Mouse (Mus musculus): ENCODE measurements around the gene Ydjc. TPM values are rescaled to one million over a fixed set of nuclear protein-coding genes. Genes with fewer than 3 reads are reported as not detected.

Ydjc gene
- polyA plus RNA-seq (2017; shearing (Covaris generic)), result 10 to 100 TPM in 1 of 2 experiments, 1 to 10 TPM in 1; 9.6 to 14.8 TPM

DNA sequence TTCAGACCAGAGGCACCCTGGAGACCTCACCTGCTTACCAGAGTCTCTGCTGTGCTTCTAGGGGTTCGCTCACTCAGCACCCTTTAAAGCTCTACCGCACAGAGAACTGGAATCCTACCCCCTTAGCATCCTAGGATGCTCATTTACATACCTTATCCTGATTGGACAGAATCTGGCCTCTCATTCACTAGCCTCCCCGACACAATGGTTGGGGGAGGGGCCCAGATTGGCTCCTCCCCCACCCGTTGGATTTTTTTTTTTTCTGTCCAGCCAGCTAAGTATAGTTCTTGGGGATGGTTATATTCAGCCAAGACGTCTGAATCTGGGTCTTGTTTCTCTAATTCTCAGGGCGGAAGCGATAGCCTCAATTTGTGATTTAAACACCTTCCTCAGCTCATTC is at the start of gene Ydjc:
Gene Ydjc (plus strand): TSS at position 283 of the 400 bp plus-strand sequence.

DNA sequence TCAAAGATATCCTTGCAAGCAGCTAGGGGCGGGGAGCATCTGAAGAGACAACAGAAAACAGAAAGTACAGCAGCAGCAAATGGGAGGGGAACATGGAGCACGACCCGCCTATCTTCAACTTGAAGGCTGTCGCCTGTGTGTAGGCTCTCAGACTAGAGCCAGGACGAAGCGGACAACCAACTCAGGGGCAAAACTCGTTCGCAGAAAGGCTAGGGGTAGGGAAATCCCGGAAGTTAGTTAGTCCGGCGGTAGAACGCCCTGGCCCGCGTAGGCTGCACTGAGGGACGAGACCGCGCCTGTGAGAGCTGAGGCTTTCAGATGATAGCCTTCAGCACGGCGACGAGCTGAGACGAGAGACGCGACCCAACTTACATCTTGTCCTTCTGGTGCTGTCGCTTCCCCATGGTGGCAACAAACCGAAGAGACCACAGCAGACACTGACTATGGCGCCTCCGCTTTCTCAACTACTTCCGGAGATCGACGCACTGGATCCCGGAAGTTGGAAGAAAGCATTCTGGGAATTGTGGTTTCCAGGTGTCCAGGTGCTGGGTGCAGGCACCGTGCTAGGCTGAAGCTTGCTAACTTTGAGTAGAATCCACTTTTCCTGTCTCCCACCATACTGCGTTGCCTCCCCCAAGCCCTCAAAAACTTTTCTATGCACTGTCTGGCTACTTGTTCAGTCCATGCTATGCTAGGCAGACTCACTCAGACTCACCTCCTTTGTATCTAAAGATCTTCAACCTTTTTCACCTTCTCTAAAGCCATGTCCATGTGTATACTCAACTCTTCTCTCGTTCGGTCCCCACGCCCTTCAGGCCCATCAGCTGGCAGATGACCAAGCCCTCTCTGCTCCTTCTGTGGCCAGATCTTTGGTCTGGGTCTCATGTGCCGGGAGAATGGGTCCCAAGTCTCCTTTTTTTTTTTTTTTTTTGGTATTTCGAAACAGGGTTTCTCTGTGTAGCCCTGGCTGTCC is 33.4 kb upstream of the Ydjc start, which contains the start of gene Ppil2:
Gene Ppil2 (minus strand): TSS at position 487 of the 973 bp plus-strand sequence.

DNA sequence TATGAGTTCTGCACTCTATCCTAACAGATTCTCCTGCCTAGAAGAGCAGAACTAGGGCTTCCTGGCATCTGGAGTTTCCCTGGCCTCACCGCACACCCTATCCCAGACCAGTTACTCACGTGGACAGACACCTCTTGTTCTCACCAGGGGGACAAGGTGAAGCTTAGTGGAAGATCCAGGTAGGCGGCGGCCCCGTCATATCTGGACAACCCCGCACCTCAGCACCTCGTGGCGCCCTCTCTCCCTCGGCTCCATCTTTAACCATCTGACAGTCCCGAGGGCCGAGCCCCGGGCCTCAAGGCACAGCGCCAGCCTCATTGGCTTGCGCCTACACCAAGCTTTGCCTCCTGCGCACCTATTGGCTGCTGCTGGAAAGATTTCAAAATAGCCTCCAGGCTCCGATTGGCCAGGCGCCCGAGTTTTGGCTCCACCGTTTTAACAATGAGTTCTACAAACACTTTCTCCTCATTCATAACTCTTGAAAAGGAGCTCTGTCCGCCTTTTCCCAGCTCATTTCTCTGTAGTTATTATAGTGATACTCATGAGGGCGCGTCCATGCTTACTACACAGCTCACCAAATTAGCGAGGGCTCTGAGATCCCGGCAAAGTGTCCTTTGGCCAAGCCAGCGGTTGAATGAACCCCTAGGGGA is 19.4 kb upstream of the Ydjc start, which contains the start of gene 2610318N02Rik:
Gene 2610318N02Rik (minus strand): TSS at position 297 of the 650 bp plus-strand sequence.

DNA sequence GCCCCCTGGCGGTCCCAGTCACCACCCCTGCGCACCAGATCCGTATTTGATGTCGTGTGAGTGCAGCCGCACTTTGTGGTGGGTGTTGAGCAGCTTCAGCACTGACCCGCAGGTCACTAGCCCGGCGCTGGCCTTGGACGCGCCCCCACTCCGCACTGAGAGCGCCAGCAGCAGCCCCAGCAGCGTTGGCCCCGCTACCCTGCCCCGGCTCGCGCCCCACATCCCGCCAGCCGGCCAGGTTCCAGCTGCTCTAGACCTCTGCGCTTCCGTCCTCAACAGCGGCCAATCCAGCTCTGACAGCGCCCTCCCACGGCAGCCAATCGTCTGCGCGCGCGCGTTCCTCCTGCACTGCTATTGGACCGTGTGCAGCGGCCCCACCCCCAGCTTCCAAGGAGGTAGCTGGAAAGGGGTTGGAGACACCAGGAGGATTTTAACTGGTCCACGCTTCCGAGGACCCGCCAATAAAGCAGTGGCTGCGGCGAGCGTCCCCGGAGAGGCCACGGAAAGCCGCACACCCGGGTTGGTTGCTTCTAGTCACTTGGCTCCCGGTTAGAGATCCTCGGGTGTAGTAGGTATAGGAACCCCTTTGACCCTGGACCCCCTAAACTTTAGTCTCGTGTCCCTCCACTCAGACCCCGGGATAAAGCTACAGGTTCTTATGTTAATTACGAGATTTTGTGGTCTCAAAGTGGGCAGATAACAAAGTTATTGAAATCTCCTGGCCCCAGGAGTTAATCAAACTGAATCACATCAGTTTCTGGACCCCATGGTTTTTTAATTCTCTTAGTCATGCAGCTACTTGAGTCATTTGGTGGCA is 12.1 kb upstream of the Ydjc start, which contains the start of gene Sdf2l1:
Gene Sdf2l1 (minus strand): TSS at position 295 of the 817 bp plus-strand sequence.

DNA sequence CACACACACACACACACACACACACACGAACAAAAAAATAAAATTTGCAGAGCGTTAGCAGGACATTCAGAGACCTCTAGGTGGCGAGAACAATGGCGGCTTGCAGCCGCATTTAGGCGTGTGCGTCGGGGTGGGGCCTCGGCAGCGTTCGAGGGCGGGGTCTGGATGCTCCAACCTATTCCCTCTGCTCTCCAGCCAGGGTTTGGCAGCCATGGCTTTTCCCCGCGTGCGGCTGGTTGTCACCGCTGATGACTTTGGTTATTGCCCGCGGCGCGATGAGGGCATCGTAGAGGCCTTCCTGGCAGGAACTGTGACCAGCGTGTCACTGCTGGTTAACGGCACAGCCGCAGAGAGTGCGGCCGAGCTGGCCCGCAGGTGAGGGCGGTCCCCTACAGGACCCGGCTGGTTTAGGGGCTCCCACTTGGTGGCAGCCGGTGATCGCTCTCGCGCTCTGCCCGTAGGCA is 2.4 kb downstream of the Ydjc start, which contains the start of gene Ccdc116:
Gene Ccdc116 (minus strand): TSS at position 458 of the 464 bp plus-strand sequence.

DNA sequence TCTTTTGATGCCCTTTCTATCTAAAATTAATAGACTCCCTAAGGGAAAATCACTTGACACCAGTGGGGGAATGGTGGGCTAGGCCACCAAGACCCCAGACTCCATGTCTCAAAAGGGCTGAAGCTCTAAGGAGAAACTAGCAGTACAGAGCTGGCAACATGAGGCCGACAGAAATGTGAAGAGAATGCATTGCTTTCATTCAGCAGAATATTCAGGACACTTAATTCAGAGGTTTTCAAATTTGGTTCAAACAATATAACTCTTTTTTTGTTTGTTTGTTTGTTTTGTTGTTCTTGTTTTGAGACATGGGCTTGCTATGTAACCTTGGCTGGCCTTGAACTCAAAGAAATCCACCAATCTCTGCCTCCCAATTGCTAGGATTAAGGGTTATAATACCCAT is 58.1 kb downstream of the Ydjc start, which contains the start of gene Ube2l3:
Gene Ube2l3 (minus strand): TSS at position 101 of the 400 bp plus-strand sequence.

DNA sequence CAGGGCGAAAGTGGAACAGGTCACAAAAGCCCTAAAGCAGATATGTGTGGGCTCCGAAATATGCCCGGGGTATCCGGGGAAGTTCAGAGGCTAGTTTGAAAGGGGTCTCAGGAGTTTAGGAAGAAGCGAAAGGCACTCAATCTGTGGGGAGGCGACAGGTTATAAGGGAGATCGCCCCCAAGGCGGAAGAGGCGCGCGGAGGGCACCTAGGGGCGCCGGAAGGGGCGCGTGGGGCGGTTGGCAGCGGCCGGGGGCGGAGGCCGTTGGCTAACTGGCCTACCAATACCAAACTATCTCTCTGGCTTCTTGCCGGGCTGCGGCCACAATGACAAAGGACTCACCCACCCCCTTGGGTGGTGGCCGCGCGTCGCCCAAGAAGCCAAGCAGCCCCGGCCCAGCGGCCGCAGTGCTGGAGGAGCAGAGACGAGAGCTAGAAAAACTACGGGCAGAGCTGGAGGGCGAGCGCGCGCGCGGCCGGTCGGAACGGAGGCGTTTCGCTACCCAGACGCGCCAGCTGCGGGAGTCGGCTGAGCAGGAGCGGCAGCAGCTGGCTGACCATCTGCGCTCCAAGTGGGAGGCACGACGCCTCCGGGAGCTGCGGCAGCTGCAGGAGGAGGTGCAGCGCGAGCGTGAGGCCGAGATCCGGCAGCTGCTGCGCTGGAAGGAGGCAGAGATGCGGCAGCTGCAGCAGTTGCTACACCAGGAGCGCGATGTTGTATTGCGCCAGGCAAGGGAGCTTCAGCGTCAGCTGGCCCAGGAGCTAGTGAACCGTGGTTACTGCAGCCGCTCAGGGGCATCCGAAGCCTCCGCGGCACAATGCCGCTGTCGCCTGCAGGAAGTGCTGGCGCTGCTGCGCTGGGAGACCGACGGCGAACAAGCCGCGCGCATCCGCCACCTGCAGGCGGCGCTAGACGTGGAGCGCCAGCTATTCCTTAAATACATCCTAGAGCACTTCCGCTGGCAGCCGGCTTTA is 64.3 kb downstream of the Ydjc start, which contains the start of gene Rimbp3:
Gene Rimbp3 (plus strand): TSS at position 215 of the 973 bp plus-strand sequence.

Other genes with a start within 250 kb of the Ydjc start
- 10 to 100 TPM; 14.3 to 32.9 TPM for gene Ppm1f, start 248.2 kb upstream of the Ydjc start, polyA plus RNA-seq (2017; shearing (Covaris generic))
- 100 to 1,000 TPM; 173 to 203 TPM for gene Mapk1, start 161.2 kb upstream of the Ydjc start, polyA plus RNA-seq (2017; shearing (Covaris generic))
- gene Ypel1, start 74.9 kb upstream of the Ydjc start, polyA plus RNA-seq (2017; shearing (Covaris generic)), result 10 to 100 TPM in 1 of 2 experiments, 1 to 10 TPM in 1; 3.4 to 10.1 TPM
- 100 to 1,000 TPM; 210 to 226 TPM for gene Ppil2, start 33.4 kb upstream of the Ydjc start, polyA plus RNA-seq (2017; shearing (Covaris generic))
- 1 to 10 TPM; 1.5 to 3.5 TPM for gene 2610318N02Rik, start 19.5 kb upstream of the Ydjc start, polyA plus RNA-seq (2017; shearing (Covaris generic))
- gene Sdf2l1, start 12.2 kb upstream of the Ydjc start, polyA plus RNA-seq (2017; shearing (Covaris generic)), result 10 to 100 TPM; 33.7 to 37.7 TPM
- gene Ccdc116, start 2.6 kb downstream of the Ydjc start, polyA plus RNA-seq (2017; shearing (Covaris generic)), result 1 to 10 TPM; 1.0 to 1.2 TPM
- gene Ube2l3, start 58.0 kb downstream of the Ydjc start, polyA plus RNA-seq (2017; shearing (Covaris generic)), result 100 to 1,000 TPM; 236 to 280 TPM
- not detected for gene Rimbp3, start 64.0 kb downstream of the Ydjc start, polyA plus RNA-seq (2017; shearing (Covaris generic))
- 1 to 10 TPM; 1.8 to 2.6 TPM for gene Hic2, start 89.0 kb downstream of the Ydjc start, polyA plus RNA-seq (2017; shearing (Covaris generic))
- gene Tmem191c, start 131.5 kb downstream of the Ydjc start, polyA plus RNA-seq (2017; shearing (Covaris generic)), result 100 to 1,000 TPM; 155 to 170 TPM
- under 1 TPM in 1 of 2 experiments, not detected in 1; 0.25 TPM for gene Serpind1, start 186.8 kb downstream of the Ydjc start, polyA plus RNA-seq (2017; shearing (Covaris generic))

Data from inflammation-experienced regulatory T-cells (primary cell).